Mouse (Mus musculus): ENCODE results near the gene Gm28305.

Gm28305 gene

GRCm38 (mm10) chr9:104070863-104071604 lies 30.6 kb downstream of the Gm28305 start:
- no peak for DNase-seq (ENCODE audit: inconsistent ontology term)

- no peak for DNase-seq (ENCODE audit: inconsistent ontology term)
Measured at GRCm38 (mm10) chr9:104075808-104076207, 35.3 kb downstream of the Gm28305 start.

GRCm38 (mm10) chr9:104078780-104079179 lies 38.3 kb downstream of the Gm28305 start:
- no peak for DNase-seq (ENCODE audit: inconsistent ontology term)

- no peak for DNase-seq (ENCODE audit: inconsistent ontology term)
Measured at GRCm38 (mm10) chr9:104079379-104079778, 38.9 kb downstream of the Gm28305 start.

- no peak for DNase-seq (ENCODE audit: inconsistent ontology term)
Measured at GRCm38 (mm10) chr9:104080038-104080437, 39.6 kb downstream of the Gm28305 start.

GRCm38 (mm10) chr9:104085730-104086429 lies 45.4 kb downstream of the Gm28305 start:
- DNase-seq (ENCODE audit: inconsistent ontology term): no peak

- peak; percentile 84 for DNase-seq (ENCODE audit: inconsistent ontology term)
Measured at GRCm38 (mm10) chr9:104088555-104088954, 48.1 kb downstream of the Gm28305 start.

- DNase-seq (ENCODE audit: inconsistent ontology term): no peak
Measured at GRCm38 (mm10) chr9:104092945-104093344, 52.5 kb downstream of the Gm28305 start.

GRCm38 (mm10) chr9:104098256-104098655 lies 57.8 kb downstream of the Gm28305 start:
- no peak for DNase-seq (ENCODE audit: inconsistent ontology term)

GRCm38 (mm10) chr9:104099060-104099459 lies 58.6 kb downstream of the Gm28305 start:
- no peak for DNase-seq (ENCODE audit: inconsistent ontology term)

- no peak for DNase-seq (ENCODE audit: inconsistent ontology term)
Measured at GRCm38 (mm10) chr9:104100822-104101221, 60.4 kb downstream of the Gm28305 start.

- no peak for DNase-seq (ENCODE audit: inconsistent ontology term)
Measured at GRCm38 (mm10) chr9:104101458-104101857, 61.0 kb downstream of the Gm28305 start.

GRCm38 (mm10) chr9:104102301-104102700 lies 61.8 kb downstream of the Gm28305 start:
- peak; percentile 52 for DNase-seq (ENCODE audit: inconsistent ontology term)

GRCm38 (mm10) chr9:104102901-104103300 lies 62.4 kb downstream of the Gm28305 start:
- DNase-seq (ENCODE audit: inconsistent ontology term): no peak

- no peak for DNase-seq (ENCODE audit: inconsistent ontology term)
Measured at GRCm38 (mm10) chr9:104104986-104105385, 64.5 kb downstream of the Gm28305 start.

GRCm38 (mm10) chr9:104106930-104107329 lies 66.5 kb downstream of the Gm28305 start:
- DNase-seq (ENCODE audit: inconsistent ontology term): no peak

- no peak for DNase-seq (ENCODE audit: inconsistent ontology term)
Measured at GRCm38 (mm10) chr9:104107482-104107881, 67.0 kb downstream of the Gm28305 start.

- DNase-seq (ENCODE audit: inconsistent ontology term): no peak
Measured at GRCm38 (mm10) chr9:104108571-104109143, 68.2 kb downstream of the Gm28305 start.

- DNase-seq (ENCODE audit: inconsistent ontology term): no peak
Measured at GRCm38 (mm10) chr9:104109151-104109550, 68.7 kb downstream of the Gm28305 start.

- no peak for DNase-seq (ENCODE audit: inconsistent ontology term)
Measured at GRCm38 (mm10) chr9:104123101-104123500, 82.6 kb downstream of the Gm28305 start.

GRCm38 (mm10) chr9:104123622-104124021 lies 83.2 kb downstream of the Gm28305 start:
- peak; percentile 47 for DNase-seq (ENCODE audit: inconsistent ontology term)
